Mouse (Mus musculus): ENCODE measurements at regions not wholly inside any gene's neighbourhood (a gene's known extent, or its start where the extent isn't known, plus 50 kb on each side); places are given as distances from the start of the nearest gene placed in this dataset.
A peak's percentile ranks its signal among the peaks of the same experiment; 100 is the strongest.
"Not testable (repeated sequence)": the region's sequence is repeated elsewhere in the genome, so short reads cannot be mapped to it uniquely, and the experiment has no call there.

- peak in 1 of 2 experiments; percentile 4 for DNase-seq
These were observed 50.8 kb downstream of the Gm10139 start for GRCm38 (mm10) chr13:65563303-65563702.

- DNase-seq, result not testable (repeated sequence)
These were observed 73.8 kb downstream of the Gm10139 start for GRCm38 (mm10) chr13:65586231-65586630.

- not testable (repeated sequence) for DNase-seq
These were observed 107.7 kb downstream of the Gm10139 start for GRCm38 (mm10) chr13:65620199-65620598.

GRCm38 (mm10) chr13:65650297-65650696, 137.8 kb downstream of the Gm10139 start:
- not testable (repeated sequence) for DNase-seq

- DNase-seq, result not testable (repeated sequence)
These were observed 147.4 kb downstream of the Gm10139 start for GRCm38 (mm10) chr13:65659865-65660264.

All from spleen, adult 18-20 months (tissue).